Mouse (Mus musculus) olfactory bulb, adult 2 months (tissue): ENCODE results near the gene Apol7e. TPM values are rescaled to one million over a fixed set of nuclear protein-coding genes. Genes with fewer than 3 reads are reported as not detected.

Experiments
- H3K27ac ChIP-seq: fragments of 200-500 bp; 2 replicates; pipeline ENCODE4 v1.5.1; 2012; ENCODE audit warnings: low read depth, low read length; ENCODE audit not compliant: insufficient read depth
- H3K4me1 ChIP-seq: fragments of 200-500 bp; 2 replicates; pipeline ENCODE4 v1.6.1; 2012; ENCODE audit warnings: low read length; ENCODE audit not compliant: control insufficient read depth, insufficient read depth
- H3K4me3 ChIP-seq: fragments of 200-500 bp; 2 replicates; pipeline ENCODE4 v1.5.1; 2012; ENCODE audit warnings: mild to moderate bottlenecking, low read depth, low read length, moderate library complexity; ENCODE audit not compliant: insufficient read depth
- CTCF ChIP-seq: fragments of 200-500 bp; IDR thresholded peaks from 2 replicates; pipeline ENCODE4 v1.5.1; 2012; ENCODE audit warnings: low read depth, mild to moderate bottlenecking, low read length, moderate library complexity; ENCODE audit not compliant: insufficient read depth
- POLR2A ChIP-seq: fragments of 200-500 bp; IDR thresholded peaks from 2 replicates; pipeline ENCODE4 v1.6.1; 2012; ENCODE audit warnings: mild to moderate bottlenecking, low read depth, low read length, moderate library complexity; ENCODE audit not compliant: insufficient read depth
- WGBS: fragments of 180-500 bp; shearing (Covaris S2); methylation state at CpG from one replicate; pipeline ENCODE4 v1.1.7; 2018; 5-methylcytosine and 5-hydroxymethylcytosine counted together
- polyA plus RNA-seq: library from polyadenylated mRNA; stranded (reverse); fragments of >200 nt; gene quantifications from 2 replicates; pipeline ENCODE4 v1.2.4, GENCODE M21; 2012; ENCODE audit warnings: low replicate concordance; ENCODE audit not compliant: missing spikeins, insufficient read depth, insufficient read length

Apol7e gene
- polyA plus RNA-seq, 1 experiment: not detected

GRCm38 (mm10) chr15:77745081-77745480 lies 46.4 kb downstream of the Apol7e start:
- H3K4me3 ChIP-seq: no peak overlapping the region
- no peak for TF ChIP-seq POLR2A
- TF ChIP-seq CTCF: no peak
- H3K4me1 ChIP-seq: peaks cover 2% of the 10 kb centered on the region; the same call in 1 of the 2 replicates
- no peak overlapping the region for H3K27ac ChIP-seq

- no peak overlapping the region for H3K4me3 ChIP-seq
- H3K27ac ChIP-seq: no peak overlapping the region
- TF ChIP-seq POLR2A: no peak
- TF ChIP-seq CTCF: no peak
- 96% methylated on average over 1 of the region's 1 CpGs for WGBS
- H3K4me1 ChIP-seq: peaks cover 1% of the 10 kb centered on the region; the same call in 1 of the 2 replicates
Measured at GRCm38 (mm10) chr15:77746326-77746725, 47.7 kb downstream of the Apol7e start.

GRCm38 (mm10) chr15:77748414-77748813 lies 49.8 kb downstream of the Apol7e start:
- 88% methylated on average over 3 of the region's 3 CpGs for WGBS
- TF ChIP-seq CTCF (no peak), POLR2A (no peak)
- Histone ChIP-seq H3K4me1 (peaks cover 6% of the 10 kb centered on the region; the same call in 1 of the 2 replicates), H3K27ac (no peak overlapping the region), H3K4me3 (no peak overlapping the region)

GRCm38 (mm10) chr15:77749717-77750116 lies 51.1 kb downstream of the Apol7e start:
- 95% methylated on average over 10 of the region's 10 CpGs for WGBS
- TF ChIP-seq CTCF (no peak), POLR2A (no peak)
- Histone ChIP-seq H3K4me3 (no peak overlapping the region), H3K27ac (no peak overlapping the region), H3K4me1 (peaks cover 6% of the 10 kb centered on the region; the same call in 1 of the 2 replicates)

- TF ChIP-seq POLR2A (no peak), CTCF (no peak)
- no peak overlapping the region for H3K4me3 ChIP-seq
- H3K4me1 ChIP-seq: peaks cover 6% of the 10 kb centered on the region; the same call in 1 of the 2 replicates
- WGBS: 30% methylated on average over 1 of the region's 1 CpGs
- no peak overlapping the region for H3K27ac ChIP-seq
Measured at GRCm38 (mm10) chr15:77750461-77750860, 51.8 kb downstream of the Apol7e start.

GRCm38 (mm10) chr15:77752443-77752842 lies 53.8 kb downstream of the Apol7e start:
- TF ChIP-seq POLR2A (no peak), CTCF (no peak)
- Histone ChIP-seq H3K4me3 (no peak overlapping the region), H3K4me1 (peaks cover 9% of the 10 kb centered on the region; the same call in 1 of the 2 replicates), H3K27ac (no peak overlapping the region)
- WGBS: 31% methylated on average over 11 of the region's 11 CpGs

GRCm38 (mm10) chr15:77755132-77755531 lies 56.5 kb downstream of the Apol7e start:
- 86% methylated on average over 2 of the region's 2 CpGs for WGBS
- no peak overlapping the region for H3K27ac ChIP-seq
- no peak overlapping the region for H3K4me3 ChIP-seq
- H3K4me1 ChIP-seq: peaks cover 13% of the 10 kb centered on the region
- no peak for TF ChIP-seq CTCF
- no peak for TF ChIP-seq POLR2A

- WGBS: 72% methylated on average over 2 of the region's 2 CpGs
Measured at GRCm38 (mm10) chr15:77756081-77756480, 57.4 kb downstream of the Apol7e start.

GRCm38 (mm10) chr15:77756848-77757247 lies 58.2 kb downstream of the Apol7e start, which contains the start of gene Apol8:
TSS of gene Apol8 (minus strand) at chr15:77757003.
- no peak within 1 kb of the TSS for H3K27ac ChIP-seq
- peaks cover 21% of the 10 kb centered on the region for H3K4me1 ChIP-seq
- H3K4me3 ChIP-seq: peak within 1 kb of the TSS; percentile 37; the same call in 1 of the 2 replicates
- 5% methylated on average over 9 of the region's 9 CpGs for WGBS
- TF ChIP-seq CTCF (peak; percentile 68), POLR2A (no peak)

More at GRCm38 (mm10) chr15:77756081-77756480, 57.4 kb downstream of the Apol7e start:
- Histone ChIP-seq H3K27ac (no peak overlapping the region), H3K4me1 (peaks cover 18% of the 10 kb centered on the region), H3K4me3 (no peak overlapping the region)
- no peak for TF ChIP-seq POLR2A
- no peak for TF ChIP-seq CTCF
